Mouse (Mus musculus): Measurements from ENCODE around the gene Epop. TPM values are rescaled to one million over a fixed set of nuclear protein-coding genes. Genes with fewer than 3 reads are reported as not detected.

Epop gene
- total and polyA plus RNA-seq, 2 experiments from 2014 or later: 0.15 to 6.0 TPM

GRCm38 (mm10) chr11:97666794-97667193, 37.3 kb upstream of the Epop start:
- H3K27me3 ChIP-seq (ENCODE audit: control insufficient read depth, insufficient read depth, low read length): no peaks in the 10 kb centered on the region
- H3K9me3 ChIP-seq (replicated peaks; ENCODE audit: control insufficient read depth, low read length): no peaks in the 10 kb centered on the region
- whole genome bisulfite sequencing: 89% methylated on average over 15 of the region's 15 CpGs
- no peak overlapping the region for H3K4me2 ChIP-seq (ENCODE audit: low read depth, low read length)
- DNase-seq (ENCODE audit: low spot score) (no peak), ATAC-seq (ENCODE audit: insufficient read depth, low read depth) (no peak)
- no peak overlapping the region for H3K4me3 ChIP-seq (ENCODE audit: low read depth, low read length)
- TF ChIP-seq EP300 (IDR thresholded peaks at IDR 0.05; ENCODE audit: low read depth): no peak
- no peak for TF ChIP-seq CTCF (IDR thresholded peaks at IDR 0.05; ENCODE audit: low read depth)
- peaks cover 47% of the 10 kb centered on the region for H3K36me3 ChIP-seq (replicated peaks; ENCODE audit: control insufficient read depth, insufficient read depth, low read length)
- no peak overlapping the region for H3K9ac ChIP-seq (replicated peaks; ENCODE audit: low read depth, low read length)
- peaks cover 16% of the 10 kb centered on the region for H3K4me1 ChIP-seq (ENCODE audit: control insufficient read depth, insufficient read depth)
- no peak overlapping the region for H3K27ac ChIP-seq (ENCODE audit: low read depth)

- no peak overlapping the region for H3K9ac ChIP-seq (replicated peaks; ENCODE audit: low read depth, low read length)
Measured at GRCm38 (mm10) chr11:97666221-97666620, 36.7 kb upstream of the Epop start.

GRCm38 (mm10) chr11:97665431-97665830, 35.9 kb upstream of the Epop start:
- DNase-seq (ENCODE audit: low spot score): no peak
- ATAC-seq (ENCODE audit: insufficient read depth, low read depth): no peak
- WGBS: 89% methylated on average over 13 of the region's 13 CpGs
- Histone ChIP-seq H3K9me3 (replicated peaks; ENCODE audit: control insufficient read depth, low read length) (no peaks in the 10 kb centered on the region), H3K27me3 (ENCODE audit: control insufficient read depth, insufficient read depth, low read length) (no peaks in the 10 kb centered on the region), H3K36me3 (replicated peaks; ENCODE audit: control insufficient read depth, insufficient read depth, low read length) (peaks cover 35% of the 10 kb centered on the region), H3K4me3 (ENCODE audit: low read depth, low read length) (no peak overlapping the region), H3K27ac (ENCODE audit: low read depth) (no peak overlapping the region), H3K4me2 (ENCODE audit: low read depth, low read length) (no peak overlapping the region), H3K9ac (replicated peaks; ENCODE audit: low read depth, low read length) (no peak overlapping the region), H3K4me1 (ENCODE audit: control insufficient read depth, insufficient read depth) (peaks cover 27% of the 10 kb centered on the region)
- TF ChIP-seq CTCF (IDR thresholded peaks at IDR 0.05; ENCODE audit: low read depth): no peak
- no peak for TF ChIP-seq EP300 (IDR thresholded peaks at IDR 0.05; ENCODE audit: low read depth)

More at GRCm38 (mm10) chr11:97666221-97666620, 36.7 kb upstream of the Epop start:
- Histone ChIP-seq H3K4me2 (ENCODE audit: low read depth, low read length) (no peak overlapping the region), H3K9me3 (replicated peaks; ENCODE audit: control insufficient read depth, low read length) (no peaks in the 10 kb centered on the region), H3K27ac (ENCODE audit: low read depth) (no peak overlapping the region), H3K27me3 (ENCODE audit: control insufficient read depth, insufficient read depth, low read length) (no peaks in the 10 kb centered on the region), H3K4me3 (ENCODE audit: low read depth, low read length) (no peak overlapping the region), H3K4me1 (ENCODE audit: control insufficient read depth, insufficient read depth) (peaks cover 22% of the 10 kb centered on the region), H3K36me3 (replicated peaks; ENCODE audit: control insufficient read depth, insufficient read depth, low read length) (peaks cover 41% of the 10 kb centered on the region)
- WGBS: 92% methylated on average over 7 of the region's 7 CpGs
- DNase-seq (ENCODE audit: low spot score) (no peak), ATAC-seq (ENCODE audit: insufficient read depth, low read depth) (no peak)
- no peak for TF ChIP-seq EP300 (IDR thresholded peaks at IDR 0.05; ENCODE audit: low read depth)
- peak; percentile 27 for TF ChIP-seq CTCF (IDR thresholded peaks at IDR 0.05; ENCODE audit: low read depth)

GRCm38 (mm10) chr11:97664771-97665240, 35.3 kb upstream of the Epop start:
- H3K9ac ChIP-seq (replicated peaks; ENCODE audit: low read depth, low read length): no peak overlapping the region
- no peak for TF ChIP-seq EP300 (IDR thresholded peaks at IDR 0.05; ENCODE audit: low read depth)
- peak; percentile 32 for TF ChIP-seq CTCF (IDR thresholded peaks at IDR 0.05; ENCODE audit: low read depth)
- H3K4me1 ChIP-seq (ENCODE audit: control insufficient read depth, insufficient read depth): peaks cover 23% of the 10 kb centered on the region
- DNase-seq (ENCODE audit: low spot score) (no peak), ATAC-seq (ENCODE audit: insufficient read depth, low read depth) (no peak)
- H3K27ac ChIP-seq (ENCODE audit: low read depth): peak overlapping the region; percentile 84; the same call in 1 of the 2 replicates
- WGBS: 31% methylated on average over 6 of the region's 6 CpGs
- peak overlapping the region; percentile 92 for H3K4me3 ChIP-seq (ENCODE audit: low read depth, low read length)
- peaks cover 30% of the 10 kb centered on the region for H3K36me3 ChIP-seq (replicated peaks; ENCODE audit: control insufficient read depth, insufficient read depth, low read length)
- H3K9me3 ChIP-seq (replicated peaks; ENCODE audit: control insufficient read depth, low read length): no peaks in the 10 kb centered on the region
- H3K27me3 ChIP-seq (ENCODE audit: control insufficient read depth, insufficient read depth, low read length): no peaks in the 10 kb centered on the region
- H3K4me2 ChIP-seq (ENCODE audit: low read depth, low read length): peak overlapping the region; percentile 84

GRCm38 (mm10) chr11:97664339-97664665, 34.8 kb upstream of the Epop start:
- no peak for DNase-seq (ENCODE audit: low spot score)
- no peak for TF ChIP-seq EP300 (IDR thresholded peaks at IDR 0.05; ENCODE audit: low read depth)
- Histone ChIP-seq H3K27me3 (ENCODE audit: control insufficient read depth, insufficient read depth, low read length) (no peaks in the 10 kb centered on the region), H3K4me2 (ENCODE audit: low read depth, low read length) (peak overlapping the region; percentile 84), H3K27ac (ENCODE audit: low read depth) (peak overlapping the region; percentile 84), H3K36me3 (replicated peaks; ENCODE audit: control insufficient read depth, insufficient read depth, low read length) (peaks cover 30% of the 10 kb centered on the region), H3K4me1 (ENCODE audit: control insufficient read depth, insufficient read depth) (peaks cover 22% of the 10 kb centered on the region), H3K9ac (replicated peaks; ENCODE audit: low read depth, low read length) (peak overlapping the region; percentile 89), H3K4me3 (ENCODE audit: low read depth, low read length) (peak overlapping the region; percentile 92), H3K9me3 (replicated peaks; ENCODE audit: control insufficient read depth, low read length) (no peaks in the 10 kb centered on the region)
- ATAC-seq (ENCODE audit: insufficient read depth, low read depth): no peak
- WGBS: 0% methylated on average over 7 of the region's 8 CpGs

Measured in heart, postnatal 0 days (tissue).